Mouse (Mus musculus) spleen, postnatal 10 days (tissue): Measurements from ENCODE around the gene Nt5c3b.

Experiments
- DNase-seq, 2 experiments: peaks; one replicate each; pipeline ENCODE4 v3.0.0; 2021 to 2022; ENCODE audit warnings: low spot score in 2 of 2

Gene Nt5c3b

GRCm38 (mm10) chr11:100379311-100379710, 62.3 kb downstream of the Nt5c3b start:
- no peak for DNase-seq

- DNase-seq = no peak
Measured at GRCm38 (mm10) chr11:100378446-100378845, 63.2 kb downstream of the Nt5c3b start.

- no peak for DNase-seq
Measured at GRCm38 (mm10) chr11:100377989-100378388, 63.6 kb downstream of the Nt5c3b start.

- DNase-seq = no peak
Measured at GRCm38 (mm10) chr11:100376746-100377389, 64.7 kb downstream of the Nt5c3b start.

GRCm38 (mm10) chr11:100376005-100376404, 65.6 kb downstream of the Nt5c3b start:
- no peak for DNase-seq

GRCm38 (mm10) chr11:100375127-100375526, 66.5 kb downstream of the Nt5c3b start:
- DNase-seq = no peak
